In the genomic region with DNA sequence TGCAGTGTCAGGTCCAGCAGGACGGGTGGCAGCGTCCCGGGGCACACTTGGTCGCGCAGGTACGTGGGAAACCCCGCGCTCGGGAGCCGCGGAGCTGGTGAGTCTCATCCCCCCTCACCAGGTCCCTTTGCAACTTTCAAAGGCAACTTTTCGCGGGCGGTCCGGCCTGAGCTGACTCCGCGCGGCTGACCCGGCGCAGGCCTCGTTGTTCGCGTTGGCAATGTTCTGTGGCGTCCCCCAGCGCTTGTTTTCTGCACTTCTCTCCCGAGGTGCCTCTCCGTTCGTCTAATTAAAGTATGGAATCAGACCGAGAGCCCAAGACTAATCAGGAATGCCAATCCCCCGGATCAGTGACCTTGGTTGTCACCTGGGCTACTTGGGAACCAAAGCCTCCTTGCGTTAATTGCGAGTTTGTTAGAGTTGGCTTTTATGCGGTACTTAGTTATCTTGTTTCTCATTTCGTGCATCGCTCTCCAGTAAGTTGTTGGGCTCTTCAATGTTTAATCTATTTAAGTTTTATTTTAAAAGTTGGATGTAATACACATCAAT, we compare ENCODE assay signal across 8 mouse cellular contexts. TPM values are rescaled to one million over a fixed set of nuclear protein-coding genes. Genes with fewer than 3 reads are reported as not detected.
DNase-seq lines count a peak whose midpoint lies in the region; ATAC-seq lines count a peak whose summit lies in the region.

No protein-coding gene starts in this region.

- peak overlapping the region; percentile 56 for H3K4me3 ChIP-seq in embryonic facial prominence, embryonic 11.5 days (ENCODE audit: low read depth, low read length)
- H3K4me3 ChIP-seq in heart, embryonic 12.5 days: peak overlapping the region; percentile 66
- peak overlapping the region; percentile 64 for H3K4me3 ChIP-seq in kidney, embryonic 15.5 days (replicated peaks)
- peak overlapping the region; percentile 58 for H3K4me3 ChIP-seq in liver, embryonic 11.5 days (ENCODE audit: low read depth, low read length)
- peak overlapping the region; percentile 76 for H3K4me3 ChIP-seq in neural tube, embryonic 13.5 days

- H3K27me3 ChIP-seq in embryonic facial prominence, embryonic 11.5 days (ENCODE audit: control insufficient read depth, insufficient read depth, low read length): peaks cover 4% of the 10 kb centered on the region; the same call in 1 of the 2 replicates
- peaks cover 12% of the 10 kb centered on the region for H3K27me3 ChIP-seq in heart, embryonic 12.5 days (replicated peaks)
- H3K27me3 ChIP-seq in kidney, embryonic 15.5 days: peaks cover 42% of the 10 kb centered on the region
- peaks cover 34% of the 10 kb centered on the region for H3K27me3 ChIP-seq in liver, embryonic 11.5 days (replicated peaks; ENCODE audit: control insufficient read depth, insufficient read depth, low read length)
- H3K27me3 ChIP-seq in neural tube, embryonic 13.5 days: peaks cover 42% of the 10 kb centered on the region

- H3K4me1 ChIP-seq in embryonic facial prominence, embryonic 11.5 days (ENCODE audit: control insufficient read depth, insufficient read depth, low read length): no peaks in the 10 kb centered on the region
- H3K4me1 ChIP-seq in heart, embryonic 12.5 days (replicated peaks): peaks cover 23% of the 10 kb centered on the region
- H3K4me1 ChIP-seq in kidney, embryonic 15.5 days: peaks cover 16% of the 10 kb centered on the region
- H3K4me1 ChIP-seq in liver, embryonic 11.5 days (replicated peaks; ENCODE audit: control insufficient read depth, insufficient read depth, low read length): no peaks in the 10 kb centered on the region
- peaks cover 24% of the 10 kb centered on the region for H3K4me1 ChIP-seq in neural tube, embryonic 13.5 days (replicated peaks)

- no peaks in the 10 kb centered on the region for H3K9me3 ChIP-seq in embryonic facial prominence, embryonic 11.5 days (replicated peaks; ENCODE audit: control insufficient read depth, low read length)
- no peaks in the 10 kb centered on the region for H3K9me3 ChIP-seq in heart, embryonic 12.5 days (replicated peaks)
- H3K9me3 ChIP-seq in kidney, embryonic 15.5 days (replicated peaks): no peaks in the 10 kb centered on the region
- no peaks in the 10 kb centered on the region for H3K9me3 ChIP-seq in liver, embryonic 11.5 days (ENCODE audit: control insufficient read depth, low read length)
- H3K9me3 ChIP-seq in neural tube, embryonic 13.5 days: no peaks in the 10 kb centered on the region

- DNase-seq in cerebellum, adult 8-10 months: peak; percentile 5
- DNase-seq in cerebellum, adult 9-10 months: no peak
- peak; percentile 63 for DNase-seq in embryonic facial prominence, embryonic 11.5 days (ENCODE audit: low spot score)
- DNase-seq in liver, embryonic 11.5 days (ENCODE audit: low spot score): peak; percentile 58
- DNase-seq in urinary bladder, postnatal 25 days (ENCODE audit: low spot score): peak; percentile 14

- peak; percentile 10; the same call in 1 of the 2 replicates for ATAC-seq in embryonic facial prominence, embryonic 11.5 days (replicated peaks; ENCODE audit: insufficient number of reproducible peaks, low FRiP score, low TSS enrichment, low read depth)
- ATAC-seq in heart, embryonic 12.5 days (ENCODE audit: insufficient number of reproducible peaks, low FRiP score): peak; percentile 36
- ATAC-seq in kidney, embryonic 15.5 days (replicated peaks; ENCODE audit: low FRiP score): peak; percentile 52
- ATAC-seq in liver, embryonic 11.5 days (replicated peaks; ENCODE audit: low FRiP score): no peak
- no peak; the same call in 1 of the 2 replicates for ATAC-seq in neural tube, embryonic 13.5 days (ENCODE audit: low read depth)

- no peak overlapping the region for H3K27ac ChIP-seq in embryonic facial prominence, embryonic 11.5 days (replicated peaks; ENCODE audit: low read depth, low read length)
- H3K27ac ChIP-seq in heart, embryonic 12.5 days (ENCODE audit: poor library complexity, severe bottlenecking): peak overlapping the region; percentile 85
- peak overlapping the region; percentile 89 for H3K27ac ChIP-seq in kidney, embryonic 15.5 days
- H3K27ac ChIP-seq in liver, embryonic 11.5 days (ENCODE audit: low read depth, low read length): no peak overlapping the region; the same call in 1 of the 2 replicates
- H3K27ac ChIP-seq in neural tube, embryonic 13.5 days (replicated peaks): peak overlapping the region; percentile 43

- under 1% methylated on average over 35 of the region's 35 CpGs for WGBS in embryonic facial prominence, embryonic 11.5 days
- WGBS in heart, embryonic 12.5 days: 0% methylated on average over 35 of the region's 35 CpGs
- under 1% methylated on average over 35 of the region's 35 CpGs for WGBS in kidney, embryonic 15.5 days
- WGBS in liver, embryonic 11.5 days: under 1% methylated on average over 35 of the region's 35 CpGs
- WGBS in neural tube, embryonic 13.5 days: under 1% methylated on average over 35 of the region's 35 CpGs

- no peaks in the 10 kb centered on the region for H3K36me3 ChIP-seq in embryonic facial prominence, embryonic 11.5 days (replicated peaks; ENCODE audit: control insufficient read depth, insufficient read depth, low read depth, low read length)
- no peaks in the 10 kb centered on the region for H3K36me3 ChIP-seq in heart, embryonic 12.5 days
- H3K36me3 ChIP-seq in kidney, embryonic 15.5 days: no peaks in the 10 kb centered on the region
- H3K36me3 ChIP-seq in liver, embryonic 11.5 days (ENCODE audit: control insufficient read depth, insufficient read depth, low read length): no peaks in the 10 kb centered on the region
- no peaks in the 10 kb centered on the region for H3K36me3 ChIP-seq in neural tube, embryonic 13.5 days

- H3K4me2 ChIP-seq in embryonic facial prominence, embryonic 11.5 days (ENCODE audit: low read depth, low read length): peak overlapping the region; percentile 90
- peak overlapping the region; percentile 82 for H3K4me2 ChIP-seq in heart, embryonic 12.5 days
- H3K4me2 ChIP-seq in kidney, embryonic 15.5 days: peak overlapping the region; percentile 85
- H3K4me2 ChIP-seq in liver, embryonic 11.5 days: peak overlapping the region; percentile 93
- H3K4me2 ChIP-seq in neural tube, embryonic 13.5 days: peak overlapping the region; percentile 99

- H3K9ac ChIP-seq in embryonic facial prominence, embryonic 11.5 days (replicated peaks; ENCODE audit: low read length): peak overlapping the region; percentile 66
- peak overlapping the region; percentile 73 for H3K9ac ChIP-seq in heart, embryonic 12.5 days
- H3K9ac ChIP-seq in kidney, embryonic 15.5 days: peak overlapping the region; percentile 57
- peak overlapping the region; percentile 48; the same call in 1 of the 2 replicates for H3K9ac ChIP-seq in liver, embryonic 11.5 days (ENCODE audit: low read depth, low read length)
- peak overlapping the region; percentile 78 for H3K9ac ChIP-seq in neural tube, embryonic 13.5 days

RNA-seq across cellular contexts. Expression of a gene that starts 0.8 kb away (rescaled TPM):
- polyA plus RNA-seq in embryonic facial prominence, embryonic 11.5 days (2014; fragmentation: Nextera tagmentation; extraction: Ambion mirVana): 17.6 and 18.8 TPM in 2 replicates
- polyA plus RNA-seq in heart, embryonic 12.5 days (2016; fragmentation: Nextera tagmentation; extraction: Ambion mirVana): 81.5 and 82.8 TPM in 2 replicates
- polyA plus RNA-seq in kidney, embryonic 15.5 days (2015; fragmentation: Nextera tagmentation; extraction: Ambion mirVana): 26.2 and 26.5 TPM in 2 replicates
- polyA plus RNA-seq in liver, embryonic 11.5 days (2014; fragmentation: Nextera tagmentation; extraction: Ambion mirVana): 13.3 and 14.1 TPM in 2 replicates
- 10.3 and 13.0 TPM in 2 replicates for polyA plus RNA-seq in neural tube, embryonic 13.5 days (2015; fragmentation: Nextera tagmentation; extraction: Ambion mirVana)

Comparison
In these comparisons a context has a peak if more than half of its experiments do, and no peak if none do; other contexts are left out.
1. ATAC-seq: peak in embryonic facial prominence, embryonic 11.5 days (single experiment), heart, embryonic 12.5 days (single experiment) and kidney, embryonic 15.5 days (single experiment); none in liver, embryonic 11.5 days (single experiment) and neural tube, embryonic 13.5 days (single experiment).
2. H3K27ac ChIP-seq: peak in heart, embryonic 12.5 days (single experiment), kidney, embryonic 15.5 days (single experiment) and neural tube, embryonic 13.5 days (single experiment); none in embryonic facial prominence, embryonic 11.5 days (single experiment) and liver, embryonic 11.5 days (single experiment).
3. Peak in every context shown above with its lines, with median percentiles within 50 percentile points of each other: H3K4me2 ChIP-seq, H3K4me3 ChIP-seq and H3K9ac ChIP-seq.